Mouse (Mus musculus) hindbrain, postnatal 0 days (tissue): ENCODE data around the gene Rundc1. TPM values are rescaled to one million over a fixed set of nuclear protein-coding genes. Genes with fewer than 3 reads are reported as not detected.

Source experiments
- ATAC-seq: fragments of 200-750 bp; cut with Nextera tagmentation; 2 replicates; pipeline ENCODE4 v1.8.0; 2017; ENCODE audit warnings: mild to moderate bottlenecking, moderate TSS enrichment, moderate library complexity
- DNase-seq: peaks from one replicate; pipeline ENCODE4 v3.0.0-alpha.2; 2015; ENCODE audit warnings: low spot score
- H3K27ac ChIP-seq: fragments of 300-500 bp; sonication (generic); 2 replicates; pipeline ENCODE4 v1.5.1; 2014; ENCODE audit warnings: mild to moderate bottlenecking
- H3K27me3 ChIP-seq: fragments of 300-500 bp; sonication (generic); 2 replicates; pipeline ENCODE4 v1.6.1; 2014; ENCODE audit warnings: low read length, mixed read lengths; ENCODE audit not compliant: insufficient read depth
- H3K36me3 ChIP-seq: fragments of 300-500 bp; sonication (generic); 2 replicates; pipeline ENCODE4 v1.6.1; 2014; ENCODE audit warnings: low read length, mixed read lengths; ENCODE audit not compliant: insufficient read depth
- H3K4me1 ChIP-seq: fragments of 300-500 bp; sonication (generic); 2 replicates; pipeline ENCODE4 v1.6.1; 2014; ENCODE audit warnings: antibody characterized with exemption, low read length, mixed read lengths; ENCODE audit not compliant: insufficient read depth
- H3K4me2 ChIP-seq: fragments of 300-500 bp; sonication (generic); 2 replicates; pipeline ENCODE4 v1.6.1; 2014; ENCODE audit warnings: low read depth, mild to moderate bottlenecking, low read length, moderate library complexity, mixed read lengths
- H3K4me3 ChIP-seq: fragments of 300-500 bp; sonication (generic); 2 replicates; pipeline ENCODE4 v1.5.1; 2014; ENCODE audit warnings: low read length
- H3K9ac ChIP-seq: fragments of 300-500 bp; sonication (generic); replicated peaks from 2 replicates; pipeline ENCODE4 v1.6.1; 2014; ENCODE audit warnings: mild to moderate bottlenecking, low read length, moderate library complexity, mixed read lengths
- H3K9me3 ChIP-seq: fragments of 300-500 bp; sonication (generic); 2 replicates; pipeline ENCODE4 v1.6.1; 2016; ENCODE audit warnings: low read length, mixed read lengths
- CTCF ChIP-seq: IDR thresholded peaks from 2 replicates; pipeline ENCODE4 v1.5.1; 2016; ENCODE audit warnings: antibody characterized with exemption, control low read depth, low read depth
- WGBS: fragments of 180-500 bp; shearing (Covaris S2); extraction: QIAGEN DNeasy Blood & Tissue Kit; methylation state at CpG from one replicate; pipeline ENCODE4 v1.1.7; 2014; 5-methylcytosine and 5-hydroxymethylcytosine counted together
- polyA plus RNA-seq: library from polyadenylated mRNA; unstranded; fragments of >200 nt; fragmentation: Nextera tagmentation; extraction: Ambion mirVana; gene quantifications from 2 replicates; pipeline ENCODE4 v1.2.1, GENCODE M21; 2015
- total RNA-seq: library from RNA; depleted of rRNA; stranded (reverse); fragments of >200 nt; gene quantifications from 2 replicates; pipeline ENCODE4 v1.2.3, GENCODE M21; 2014

The Rundc1 gene
- total and polyA plus RNA-seq, 2 experiments from 2014 or later, result 11.6 to 21.4 TPM

DNA sequence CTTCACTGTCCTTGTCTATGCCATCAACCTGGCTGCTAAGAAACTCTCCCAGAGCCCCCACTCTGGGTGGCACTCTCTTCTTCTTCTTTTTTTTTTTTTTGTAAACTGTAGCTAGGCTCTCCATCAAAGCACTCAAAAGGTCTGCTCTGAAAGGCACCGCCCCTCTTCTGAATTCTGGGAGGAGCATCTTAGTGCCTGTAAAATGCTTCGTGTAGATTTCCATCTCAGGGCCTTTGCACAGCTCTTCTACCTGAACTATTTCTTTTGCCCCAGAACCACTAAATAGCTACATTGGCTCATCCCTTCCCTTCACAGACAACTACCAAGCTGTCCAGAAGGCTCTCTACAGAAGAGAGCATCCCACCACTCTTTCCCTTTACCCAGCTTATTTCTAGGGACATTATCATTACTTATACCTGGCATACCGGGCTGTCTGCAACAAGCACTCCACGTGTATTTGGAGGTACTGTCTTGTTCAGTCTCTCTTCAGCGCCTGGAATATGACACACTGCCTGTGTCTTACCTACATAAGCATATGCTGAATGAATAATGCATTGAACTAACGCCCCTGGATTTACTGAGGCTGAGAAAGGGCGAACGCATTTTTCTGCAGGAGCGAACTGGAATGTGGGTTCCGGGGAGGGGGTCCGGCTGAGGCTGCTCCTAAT is 8.3 kb upstream of the Rundc1 start:
- Histone ChIP-seq H3K4me3 (peak overlapping the region; percentile 82), H3K9me3 (no peaks in the 10 kb centered on the region), H3K9ac (peak overlapping the region; percentile 88), H3K27me3 (no peaks in the 10 kb centered on the region), H3K4me1 (no peaks in the 10 kb centered on the region), H3K27ac (peak overlapping the region; percentile 87), H3K36me3 (peaks cover 12% of the 10 kb centered on the region), H3K4me2 (peak overlapping the region; percentile 65)
- no peak for DNase-seq
- WGBS, result 2% methylated on average over 11 of the region's 11 CpGs
- no peak for ATAC-seq
- TF ChIP-seq CTCF, result no peak

DNA sequence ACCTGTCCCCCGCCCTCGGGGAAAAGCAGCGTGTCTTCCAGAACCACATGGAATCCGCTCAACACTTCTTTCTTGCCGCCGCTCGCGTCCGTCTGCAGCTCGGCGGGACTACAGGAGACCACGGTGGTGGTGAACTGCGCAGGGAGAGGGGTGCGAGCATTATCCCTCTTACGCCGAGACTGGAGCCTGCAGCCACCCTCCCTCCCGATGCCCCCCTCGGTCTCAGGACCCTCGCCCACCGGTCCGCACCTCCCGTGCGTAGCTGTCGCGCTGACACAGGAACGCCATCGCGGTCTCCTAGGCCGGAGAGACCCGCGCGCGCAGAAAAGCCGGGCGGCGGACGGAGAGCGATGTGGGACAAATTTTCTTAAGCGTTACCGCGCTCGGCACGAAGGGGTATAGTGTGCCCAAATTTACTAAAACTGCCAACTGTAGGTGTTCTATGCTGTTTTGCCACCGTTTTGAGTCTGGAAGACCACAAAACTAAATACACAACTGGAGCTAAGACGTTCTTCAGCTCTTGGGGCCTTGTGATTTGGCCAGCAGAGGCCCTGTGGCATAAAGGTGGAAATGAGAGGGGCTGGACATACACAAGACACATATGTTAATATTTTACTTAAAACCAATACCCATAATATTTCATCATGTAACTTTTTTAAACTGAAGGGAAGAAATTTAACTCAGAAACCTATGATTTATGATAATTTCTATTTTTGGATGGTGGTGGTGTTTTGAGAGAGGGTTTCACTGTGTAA is 7.6 kb upstream of the Rundc1 start, which contains the start of gene Aarsd1:
Aarsd1 (minus strand) TSS at position 515 of the 755 bp plus-strand sequence.
- H3K4me2 ChIP-seq, result peak within 1 kb of the TSS; percentile 65
- H3K4me3 ChIP-seq, result peak within 1 kb of the TSS; percentile 82
- H3K4me1 ChIP-seq, result no peaks in the 10 kb centered on the region
- peak; percentile 91 for DNase-seq
- no peaks in the 10 kb centered on the region for H3K27me3 ChIP-seq
- H3K9ac ChIP-seq, result peak within 1 kb of the TSS; percentile 88
- no peaks in the 10 kb centered on the region for H3K9me3 ChIP-seq
- TF ChIP-seq CTCF, result no peak; the same call in 1 of the 2 replicates
- peak within 1 kb of the TSS; percentile 87 for H3K27ac ChIP-seq
- WGBS, result under 1% methylated on average over 45 of the region's 45 CpGs
- peaks cover 5% of the 10 kb centered on the region for H3K36me3 ChIP-seq
- peak; percentile 81 for ATAC-seq

DNA sequence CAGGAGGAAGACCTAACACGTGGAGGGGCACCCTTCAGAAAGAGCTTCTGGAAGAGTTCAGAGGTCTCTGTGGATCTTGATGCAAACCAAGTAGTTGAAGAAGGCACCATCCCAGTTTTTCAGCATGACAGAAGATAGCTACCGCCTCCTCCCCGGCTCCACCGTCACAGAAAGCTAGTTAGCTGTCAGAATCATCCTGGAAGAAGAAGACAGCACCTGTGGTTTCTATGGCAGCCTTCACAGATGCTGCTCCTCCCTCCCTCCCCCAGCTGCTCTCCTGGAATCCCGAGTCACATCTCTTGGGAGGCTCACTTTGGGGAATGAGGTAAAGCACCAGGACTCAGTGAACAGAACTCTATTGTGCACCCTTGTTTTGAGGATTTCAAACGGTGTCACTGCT is 5.9 kb upstream of the Rundc1 start:
- Histone ChIP-seq H3K4me1 (peaks cover 4% of the 10 kb centered on the region; the same call in 1 of the 2 replicates), H3K27me3 (no peaks in the 10 kb centered on the region), H3K4me3 (no peak overlapping the region), H3K9me3 (no peaks in the 10 kb centered on the region), H3K4me2 (no peak overlapping the region), H3K36me3 (no peaks in the 10 kb centered on the region), H3K27ac (no peak overlapping the region), H3K9ac (no peak overlapping the region)
- DNase-seq (no peak), ATAC-seq (no peak)
- TF ChIP-seq CTCF, result no peak
- WGBS, result 56% methylated on average over 6 of the region's 6 CpGs

DNA sequence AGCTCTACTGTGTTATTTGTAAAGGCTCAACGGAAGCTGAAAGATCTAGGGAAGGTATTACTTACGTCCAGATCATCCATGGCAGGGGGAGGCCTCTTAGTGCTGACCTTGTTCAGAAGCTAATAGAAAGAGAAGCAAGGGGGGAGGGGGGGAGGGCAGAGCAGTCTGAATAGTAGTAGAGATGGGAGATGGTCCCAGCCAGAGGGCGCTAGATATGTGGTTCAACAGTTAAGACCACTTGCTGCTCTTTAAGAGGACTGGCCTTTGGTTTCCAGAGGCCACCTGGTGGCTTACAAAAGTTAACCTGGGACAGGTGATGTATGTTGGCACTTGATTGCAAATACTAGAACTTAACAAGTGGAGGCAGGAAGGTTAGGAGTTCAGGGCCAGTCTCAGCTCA is 5.3 kb upstream of the Rundc1 start:
- Histone ChIP-seq H3K4me3 (no peak overlapping the region), H3K9me3 (no peaks in the 10 kb centered on the region), H3K4me2 (no peak overlapping the region), H3K27ac (no peak overlapping the region), H3K36me3 (no peaks in the 10 kb centered on the region), H3K27me3 (no peaks in the 10 kb centered on the region), H3K4me1 (peaks cover 10% of the 10 kb centered on the region; the same call in 1 of the 2 replicates), H3K9ac (no peak overlapping the region)
- peak; percentile 41 for DNase-seq
- WGBS, result 27% methylated on average over 3 of the region's 3 CpGs
- peak; percentile 47 for TF ChIP-seq CTCF
- no peak for ATAC-seq

DNA sequence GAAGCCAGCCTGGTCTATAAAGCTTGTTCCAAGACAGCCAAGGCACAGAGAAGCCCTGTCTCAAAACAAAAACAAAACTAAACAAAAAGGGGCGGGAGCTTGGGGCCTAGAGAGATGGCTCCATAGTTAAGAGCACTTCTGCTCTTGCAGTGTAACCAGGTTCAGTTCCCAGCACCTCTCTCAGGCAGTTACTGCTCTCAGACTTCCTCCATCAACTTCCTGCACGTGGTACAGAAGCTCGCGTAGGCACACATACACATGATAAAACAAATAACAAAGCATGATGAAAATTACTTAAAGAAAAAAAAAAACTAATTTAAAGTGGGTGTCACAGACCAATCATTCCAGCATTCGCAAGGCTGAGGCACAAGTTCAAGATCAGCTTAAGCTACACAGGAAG is 4.7 kb upstream of the Rundc1 start:
- no peak overlapping the region for H3K9ac ChIP-seq
- DNase-seq (no peak), ATAC-seq (no peak)
- H3K4me3 ChIP-seq, result no peak overlapping the region
- no peaks in the 10 kb centered on the region for H3K9me3 ChIP-seq
- H3K4me2 ChIP-seq, result no peak overlapping the region
- 89% methylated on average over 5 of the region's 5 CpGs for WGBS
- no peaks in the 10 kb centered on the region for H3K36me3 ChIP-seq
- TF ChIP-seq CTCF, result no peak
- H3K27me3 ChIP-seq, result no peaks in the 10 kb centered on the region
- H3K27ac ChIP-seq, result no peak overlapping the region
- H3K4me1 ChIP-seq, result peaks cover 10% of the 10 kb centered on the region; the same call in 1 of the 2 replicates

DNA sequence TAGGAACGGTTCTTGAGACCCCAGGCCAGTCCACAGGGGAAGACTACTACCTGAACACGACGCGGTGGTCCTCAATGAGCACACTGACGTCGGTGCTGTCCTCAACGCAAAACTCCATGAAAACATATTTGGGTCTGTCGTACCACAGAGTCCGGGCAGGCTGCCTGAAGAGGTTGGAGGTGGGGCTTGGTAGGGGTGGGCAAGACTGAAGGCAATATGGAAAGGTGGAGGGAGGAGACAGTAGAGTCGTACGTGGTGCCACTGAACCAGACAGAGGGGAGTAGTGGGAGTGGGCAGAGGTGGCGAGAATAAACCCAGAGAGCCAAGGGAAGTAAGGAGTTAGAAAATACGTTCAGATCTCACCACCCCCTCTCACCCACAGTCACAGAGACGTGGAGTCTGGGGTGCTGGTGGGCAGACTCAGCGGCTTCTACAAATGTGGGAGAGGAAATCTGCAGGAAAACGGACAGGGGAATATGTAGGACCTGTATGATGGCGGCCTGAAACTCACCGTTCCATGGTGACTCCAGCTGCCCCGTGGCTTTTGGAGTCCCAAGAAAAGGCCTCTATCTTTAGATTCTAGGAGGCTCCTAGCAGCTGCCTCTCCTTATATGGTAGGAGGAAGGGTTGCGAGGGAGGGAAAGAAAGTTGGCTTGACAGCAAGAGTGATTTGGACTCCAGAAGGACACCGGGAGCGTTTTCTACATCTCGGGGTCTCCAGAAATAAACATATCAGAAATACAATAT is 607 bp upstream of the Rundc1 start, which contains the start of gene Gm27029:
Gm27029 (minus strand) TSS at position 692 of the 747 bp plus-strand sequence.
- Histone ChIP-seq H3K4me3 (peak within 1 kb of the TSS; percentile 97), H3K9me3 (no peaks in the 10 kb centered on the region), H3K9ac (peak within 1 kb of the TSS; percentile 79), H3K4me1 (peaks cover 21% of the 10 kb centered on the region), H3K27me3 (no peaks in the 10 kb centered on the region), H3K36me3 (0 out of 2 replicates have a peak, but pooled peaks cover under 1% of the 10 kb centered on the region), H3K27ac (peak within 1 kb of the TSS; percentile 93), H3K4me2 (peak within 1 kb of the TSS; percentile 77)
- DNase-seq, result no peak
- TF ChIP-seq CTCF, result no peak
- peak; percentile 60 for ATAC-seq
- WGBS, result 5% methylated on average over 23 of the region's 23 CpGs
